Mouse (Mus musculus) kidney, embryonic 14.5 days (tissue): Measurements from ENCODE around the gene Prkaca. TPM values are rescaled to one million over a fixed set of nuclear protein-coding genes. Genes with fewer than 3 reads are reported as not detected.

Experiments
- ATAC-seq: fragments of 200-750 bp; cut with Nextera tagmentation; 2 replicates; pipeline ENCODE4 v1.8.0; 2017; ENCODE audit warnings: moderate number of reproducible peaks, mild to moderate bottlenecking, moderate TSS enrichment, moderate library complexity; ENCODE audit not compliant: low FRiP score, low TSS enrichment
- H3K27ac ChIP-seq: fragments of 300-500 bp; sonication (generic); 2 replicates; pipeline ENCODE4 v1.5.1; 2014; ENCODE audit warnings: low read depth, mild to moderate bottlenecking, low read length, moderate library complexity, mixed read lengths
- H3K27me3 ChIP-seq: fragments of 300-500 bp; sonication (generic); 2 replicates; pipeline ENCODE4 v1.6.1; 2014; ENCODE audit warnings: mild to moderate bottlenecking, low read length; ENCODE audit not compliant: control insufficient read depth, insufficient read depth
- H3K36me3 ChIP-seq: fragments of 300-500 bp; sonication (generic); 2 replicates; pipeline ENCODE4 v1.6.1; 2014; ENCODE audit warnings: low read length, mixed read lengths; ENCODE audit not compliant: control insufficient read depth, insufficient read depth
- H3K4me1 ChIP-seq: fragments of 300-500 bp; sonication (generic); 2 replicates; pipeline ENCODE4 v1.6.1; 2014; ENCODE audit warnings: low read length, mixed read lengths; ENCODE audit not compliant: control insufficient read depth, insufficient read depth
- H3K4me2 ChIP-seq: fragments of 300-500 bp; sonication (generic); replicated peaks from 2 replicates; pipeline ENCODE4 v1.6.1; 2014; ENCODE audit warnings: low read depth, mild to moderate bottlenecking, low read length
- H3K4me3 ChIP-seq: fragments of 300-500 bp; sonication (generic); 2 replicates; pipeline ENCODE4 v1.5.1; 2014; ENCODE audit warnings: mild to moderate bottlenecking, low read length
- H3K9ac ChIP-seq: fragments of 300-500 bp; sonication (generic); 2 replicates; pipeline ENCODE4 v1.6.1; 2014; ENCODE audit warnings: low read depth, mild to moderate bottlenecking, low read length, moderate library complexity
- H3K9me3 ChIP-seq: fragments of 300-500 bp; sonication (generic); 2 replicates; pipeline ENCODE4 v1.6.1; 2016; ENCODE audit warnings: low read length; ENCODE audit not compliant: control insufficient read depth
- WGBS: fragments of 180-500 bp; shearing (Covaris S2); extraction: QIAGEN DNeasy Blood & Tissue Kit; methylation state at CpG from one replicate; pipeline ENCODE4 v1.1.7; 2014; 5-methylcytosine and 5-hydroxymethylcytosine counted together
- polyA plus RNA-seq: library from polyadenylated mRNA; unstranded; fragments of >200 nt; fragmentation: Nextera tagmentation; extraction: Ambion mirVana; gene quantifications from 2 replicates; pipeline ENCODE4 v1.2.1, GENCODE M21; 2014

The Prkaca gene
- polyA plus RNA-seq, 1 experiment from 2014 or later = 123 TPM

- H3K36me3 ChIP-seq = peaks cover 23% of the 10 kb centered on the region
- H3K27me3 ChIP-seq = no peaks in the 10 kb centered on the region
- no peaks in the 10 kb centered on the region for H3K9me3 ChIP-seq
- no peak overlapping the region for H3K4me3 ChIP-seq
- no peak for ATAC-seq
- no peak overlapping the region for H3K27ac ChIP-seq
- no peak overlapping the region for H3K4me2 ChIP-seq
- WGBS = 85% methylated on average over 1 of the region's 1 CpGs
- H3K9ac ChIP-seq = no peak overlapping the region
- H3K4me1 ChIP-seq = no peaks in the 10 kb centered on the region
These were observed 30.3 kb upstream of the Prkaca start for GRCm38 (mm10) chr8:83942446-83942845.

GRCm38 (mm10) chr8:83945540-83945939 is 27.3 kb upstream of the Prkaca start:
- Histone ChIP-seq H3K4me2 (no peak overlapping the region), H3K27me3 (no peaks in the 10 kb centered on the region), H3K36me3 (no peaks in the 10 kb centered on the region), H3K9ac (no peak overlapping the region), H3K4me3 (no peak overlapping the region), H3K4me1 (no peaks in the 10 kb centered on the region), H3K27ac (no peak overlapping the region), H3K9me3 (no peaks in the 10 kb centered on the region)
- no peak for ATAC-seq
- 71% methylated on average over 3 of the region's 3 CpGs for WGBS

GRCm38 (mm10) chr8:83954749-83955105 is 18.1 kb upstream of the Prkaca start:
- H3K27ac ChIP-seq = no peak overlapping the region
- under 1% methylated on average over 14 of the region's 14 CpGs for WGBS

GRCm38 (mm10) chr8:83955106-83955957 is 17.5 kb upstream of the Prkaca start, which contains the start of the genes Gm10644 and Asf1b:
Gene Gm10644, minus strand, starts transcription at chr8:83955205.
Gene Asf1b, plus strand, starts transcription at chr8:83955507.
- WGBS = under 1% methylated on average over 75 of the region's 75 CpGs
- peak within 1 kb of the TSS; percentile 91 for H3K4me2 ChIP-seq
- H3K4me3 ChIP-seq = peak within 1 kb of the TSS; percentile 79
- H3K4me1 ChIP-seq = peaks cover 18% of the 10 kb centered on the region
- no peaks in the 10 kb centered on the region for H3K36me3 ChIP-seq
- ATAC-seq = peak; percentile 99
- H3K27ac ChIP-seq = no peak within 1 kb of the TSS
- peak within 1 kb of the TSS; percentile 68 for H3K9ac ChIP-seq
- no peaks in the 10 kb centered on the region for H3K9me3 ChIP-seq
- no peaks in the 10 kb centered on the region for H3K27me3 ChIP-seq

More at GRCm38 (mm10) chr8:83954749-83955105, 18.1 kb upstream of the Prkaca start:
- Histone ChIP-seq H3K4me2 (peak overlapping the region; percentile 40), H3K4me3 (peak overlapping the region; percentile 79), H3K36me3 (no peaks in the 10 kb centered on the region), H3K9ac (peak overlapping the region; percentile 25), H3K9me3 (no peaks in the 10 kb centered on the region), H3K27me3 (no peaks in the 10 kb centered on the region), H3K4me1 (peaks cover 18% of the 10 kb centered on the region)
- ATAC-seq = no peak

- Histone ChIP-seq H3K4me1 (peaks cover 18% of the 10 kb centered on the region), H3K4me2 (peak overlapping the region; percentile 91), H3K9me3 (no peaks in the 10 kb centered on the region), H3K4me3 (peak overlapping the region; percentile 79), H3K9ac (peak overlapping the region; percentile 68), H3K27me3 (no peaks in the 10 kb centered on the region), H3K27ac (no peak overlapping the region), H3K36me3 (no peaks in the 10 kb centered on the region)
- 2% methylated on average over 15 of the region's 15 CpGs for WGBS
- ATAC-seq = no peak; the same call in 1 of the 2 replicates
These were observed 16.9 kb upstream of the Prkaca start for GRCm38 (mm10) chr8:83955958-83956218.

- Histone ChIP-seq H3K36me3 (no peaks in the 10 kb centered on the region), H3K4me3 (peak overlapping the region; percentile 79), H3K4me2 (peak overlapping the region; percentile 91), H3K4me1 (peaks cover 18% of the 10 kb centered on the region), H3K27me3 (no peaks in the 10 kb centered on the region), H3K27ac (no peak overlapping the region), H3K9me3 (no peaks in the 10 kb centered on the region), H3K9ac (peak overlapping the region; percentile 68; the same call in 1 of the 2 replicates)
- WGBS = 23% methylated on average over 1 of the region's 1 CpGs
- ATAC-seq = no peak
These were observed 16.0 kb upstream of the Prkaca start for GRCm38 (mm10) chr8:83956789-83957188.

GRCm38 (mm10) chr8:83964015-83964765 is 8.6 kb upstream of the Prkaca start:
- Histone ChIP-seq H3K4me3 (no peak overlapping the region), H3K4me1 (no peaks in the 10 kb centered on the region), H3K36me3 (peaks cover 28% of the 10 kb centered on the region), H3K4me2 (no peak overlapping the region), H3K27me3 (no peaks in the 10 kb centered on the region), H3K9me3 (no peaks in the 10 kb centered on the region), H3K9ac (no peak overlapping the region), H3K27ac (no peak overlapping the region)
- 91% methylated on average over 5 of the region's 5 CpGs for WGBS
- ATAC-seq = no peak

GRCm38 (mm10) chr8:83967701-83968100 is 5.1 kb upstream of the Prkaca start:
- H3K27ac ChIP-seq = no peak overlapping the region
- no peak overlapping the region for H3K4me3 ChIP-seq
- H3K4me2 ChIP-seq = no peak overlapping the region
- 97% methylated on average over 7 of the region's 7 CpGs for WGBS
- H3K27me3 ChIP-seq = no peaks in the 10 kb centered on the region
- peaks cover 35% of the 10 kb centered on the region for H3K36me3 ChIP-seq
- no peak overlapping the region for H3K9ac ChIP-seq
- ATAC-seq = no peak
- no peaks in the 10 kb centered on the region for H3K9me3 ChIP-seq
- H3K4me1 ChIP-seq = 0 out of 2 replicates have a peak, but pooled peaks cover 2% of the 10 kb centered on the region

- H3K36me3 ChIP-seq = peaks cover 34% of the 10 kb centered on the region
- peaks cover 16% of the 10 kb centered on the region; the same call in 1 of the 2 replicates for H3K4me1 ChIP-seq
- H3K4me2 ChIP-seq = no peak overlapping the region
- no peaks in the 10 kb centered on the region for H3K9me3 ChIP-seq
- 91% methylated on average over 4 of the region's 4 CpGs for WGBS
- H3K27me3 ChIP-seq = no peaks in the 10 kb centered on the region
- H3K9ac ChIP-seq = no peak overlapping the region
- no peak overlapping the region for H3K4me3 ChIP-seq
- no peak overlapping the region for H3K27ac ChIP-seq
- ATAC-seq = no peak
These were observed 1.7 kb upstream of the Prkaca start for GRCm38 (mm10) chr8:83971121-83971520.
